Mouse (Mus musculus): Measurements from ENCODE around the gene Larp6. TPM values are rescaled to one million over a fixed set of nuclear protein-coding genes. Genes with fewer than 3 reads are reported as not detected.

The Larp6 gene
- 0.44 and 0.92 TPM in 2 replicates for polyA plus RNA-seq (2012; ENCODE audit: insufficient read depth, insufficient read length, missing spikeins)

DNA sequence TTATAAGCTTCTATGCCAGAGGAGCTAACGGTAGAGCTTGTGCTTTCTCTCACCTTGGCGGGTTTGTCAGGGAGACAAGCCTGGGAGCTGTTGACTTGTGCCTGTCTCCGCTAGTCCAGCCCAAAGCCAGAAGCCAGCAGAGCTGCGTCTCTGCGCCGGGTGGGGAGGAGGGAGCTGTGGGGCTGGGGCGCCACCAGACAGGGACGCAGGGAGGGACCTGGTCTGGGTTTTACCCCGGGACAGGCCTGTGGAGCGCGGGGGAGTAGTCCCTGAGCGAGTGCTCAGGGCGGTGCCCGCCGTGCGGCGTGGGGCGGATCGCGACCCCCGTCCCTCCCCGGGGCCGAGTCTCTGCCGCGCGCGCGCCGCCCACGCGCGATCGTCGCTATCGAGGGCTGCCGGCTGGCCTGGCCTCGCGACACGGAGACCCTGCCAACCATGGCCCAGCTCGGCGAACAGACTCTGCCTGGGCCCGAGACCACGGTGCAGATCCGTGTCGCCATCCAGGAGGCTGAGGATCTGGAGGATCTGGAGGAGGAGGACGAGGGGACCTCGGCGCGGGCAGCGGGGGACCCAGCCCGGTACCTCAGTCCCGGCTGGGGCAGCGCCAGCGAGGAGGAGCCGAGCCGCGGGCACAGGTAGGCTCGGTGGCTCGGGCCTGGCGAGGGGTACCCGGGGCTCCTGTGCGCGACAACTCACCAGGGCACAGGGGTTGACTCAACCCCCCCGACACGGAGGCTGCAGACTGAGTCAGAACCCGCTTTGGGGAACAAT lies at the start of gene Larp6:
Larp6 (plus strand) TSS at position 219 of the 771 bp plus-strand sequence.
- Histone ChIP-seq H3K4me3 (ENCODE audit: insufficient read depth, low read depth, low read length) (peak within 1 kb of the TSS; percentile 61), H3K4me1 (ENCODE audit: control insufficient read depth, insufficient read depth, insufficient read length, low read length) (no peaks in the 10 kb centered on the region), H3K27ac (replicated peaks; ENCODE audit: low read depth, low read length) (0 out of 2 replicates have a peak within 1 kb of the TSS, but pooled peaks have one; percentile 17)

GRCm38 (mm10) chr9:60664385-60664784 lies 48.4 kb upstream of the Larp6 start:
- Histone ChIP-seq H3K4me1 (ENCODE audit: control insufficient read depth, insufficient read depth, insufficient read length, low read length) (peaks cover 5% of the 10 kb centered on the region), H3K27ac (replicated peaks; ENCODE audit: low read depth, low read length) (peak overlapping the region; percentile 61), H3K4me3 (ENCODE audit: insufficient read depth, low read depth, low read length) (no peak overlapping the region)

DNA sequence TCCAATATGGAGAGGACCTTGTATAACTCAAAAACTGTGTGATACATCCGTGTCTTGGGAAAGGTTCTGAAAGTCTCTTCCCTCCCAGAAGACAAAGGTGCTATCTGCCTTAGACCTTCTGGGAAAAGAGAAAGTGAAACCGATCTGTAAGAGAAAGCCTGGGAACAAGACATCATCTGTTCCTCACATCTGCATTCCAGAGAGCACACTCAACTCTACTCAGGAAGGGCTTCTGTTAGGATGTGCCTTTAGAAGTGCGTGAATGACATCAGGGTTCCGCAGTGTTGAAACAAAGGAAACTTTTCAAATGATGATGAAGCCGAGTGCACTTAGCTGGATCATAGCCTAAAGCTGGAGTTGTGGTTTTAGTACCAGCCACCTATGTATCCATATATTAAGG lies 47.9 kb upstream of the Larp6 start:
- H3K4me3 ChIP-seq (ENCODE audit: insufficient read depth, low read depth, low read length): no peak overlapping the region
- H3K4me1 ChIP-seq (ENCODE audit: control insufficient read depth, insufficient read depth, insufficient read length, low read length): peaks cover 5% of the 10 kb centered on the region
- peak overlapping the region; percentile 61 for H3K27ac ChIP-seq (replicated peaks; ENCODE audit: low read depth, low read length)

DNA sequence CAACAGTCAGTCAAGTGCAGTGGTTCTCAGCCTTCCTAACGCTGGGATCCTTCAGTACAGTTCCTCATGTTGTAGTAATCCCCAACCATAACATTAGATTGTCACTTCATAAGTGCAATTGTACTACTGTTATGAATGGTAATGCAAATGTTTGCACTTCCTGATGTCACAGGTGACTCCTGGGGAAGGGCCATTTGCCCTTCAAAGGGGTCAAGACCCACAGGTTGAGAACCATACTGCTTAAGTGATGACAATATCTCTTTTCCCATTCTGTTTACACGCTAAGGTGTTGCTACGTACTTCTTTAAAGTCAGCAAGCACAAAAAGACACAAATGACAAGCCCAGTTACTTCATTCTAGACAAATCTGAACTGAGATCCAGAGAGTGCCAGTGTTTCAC lies 47.3 kb upstream of the Larp6 start:
- peaks cover 5% of the 10 kb centered on the region for H3K4me1 ChIP-seq (ENCODE audit: control insufficient read depth, insufficient read depth, insufficient read length, low read length)
- peak overlapping the region; percentile 48 for H3K27ac ChIP-seq (replicated peaks; ENCODE audit: low read depth, low read length)
- H3K4me3 ChIP-seq (ENCODE audit: insufficient read depth, low read depth, low read length): no peak overlapping the region

- H3K27ac ChIP-seq (replicated peaks; ENCODE audit: low read depth, low read length): no peak overlapping the region
- H3K4me1 ChIP-seq (ENCODE audit: control insufficient read depth, insufficient read depth, insufficient read length, low read length): peaks cover 5% of the 10 kb centered on the region
- H3K4me3 ChIP-seq (ENCODE audit: insufficient read depth, low read depth, low read length): no peak overlapping the region
These were observed 43.9 kb upstream of the Larp6 start for GRCm38 (mm10) chr9:60668886-60669285.

- H3K4me1 ChIP-seq (ENCODE audit: control insufficient read depth, insufficient read depth, insufficient read length, low read length): no peaks in the 10 kb centered on the region
- no peak overlapping the region for H3K4me3 ChIP-seq (ENCODE audit: insufficient read depth, low read depth, low read length)
- no peak overlapping the region for H3K27ac ChIP-seq (replicated peaks; ENCODE audit: low read depth, low read length)
These were observed 40.2 kb upstream of the Larp6 start for GRCm38 (mm10) chr9:60672568-60672967.

DNA sequence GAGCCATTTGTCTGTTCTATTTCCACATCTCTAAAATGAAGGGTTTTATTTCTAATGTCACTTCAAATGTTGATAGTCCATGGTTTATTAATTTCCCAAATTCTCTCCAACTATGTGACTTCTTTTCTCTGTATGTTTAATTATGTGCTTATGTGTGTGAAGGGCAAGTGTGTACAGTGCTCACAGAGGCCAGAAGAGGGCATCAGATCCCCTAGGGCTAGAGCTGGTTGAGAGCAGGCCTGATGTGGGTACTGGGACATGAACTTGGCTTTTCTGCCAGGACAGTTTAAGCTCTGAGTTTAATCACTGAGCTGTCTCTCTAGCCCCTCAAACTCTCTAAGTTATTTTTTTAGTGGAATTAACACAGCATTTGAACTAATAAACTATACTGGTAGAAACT lies 38.0 kb upstream of the Larp6 start:
- Histone ChIP-seq H3K4me1 (ENCODE audit: control insufficient read depth, insufficient read depth, insufficient read length, low read length) (no peaks in the 10 kb centered on the region), H3K4me3 (ENCODE audit: insufficient read depth, low read depth, low read length) (no peak overlapping the region), H3K27ac (replicated peaks; ENCODE audit: low read depth, low read length) (no peak overlapping the region)

DNA sequence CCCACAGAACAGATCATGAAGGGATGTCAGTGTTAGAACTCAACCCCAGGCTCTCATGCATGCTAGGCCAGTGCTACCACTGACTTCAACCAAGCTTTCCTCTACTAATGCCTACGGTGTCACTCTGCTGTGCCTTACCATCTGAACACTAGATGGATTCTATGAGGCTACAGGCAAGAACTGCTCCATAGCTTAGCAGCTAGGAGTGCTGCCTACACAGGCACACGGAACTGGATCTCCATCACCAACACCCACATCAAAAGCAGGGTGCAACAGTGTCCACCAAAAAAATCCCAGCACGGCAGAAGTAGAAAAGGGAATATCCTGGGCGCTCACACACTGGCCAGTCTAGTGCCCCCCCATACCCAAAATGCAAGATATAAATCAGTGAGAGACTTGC lies 36.4 kb upstream of the Larp6 start:
- H3K4me1 ChIP-seq (ENCODE audit: control insufficient read depth, insufficient read depth, insufficient read length, low read length): no peaks in the 10 kb centered on the region
- no peak overlapping the region for H3K4me3 ChIP-seq (ENCODE audit: insufficient read depth, low read depth, low read length)
- no peak overlapping the region for H3K27ac ChIP-seq (replicated peaks; ENCODE audit: low read depth, low read length)

DNA sequence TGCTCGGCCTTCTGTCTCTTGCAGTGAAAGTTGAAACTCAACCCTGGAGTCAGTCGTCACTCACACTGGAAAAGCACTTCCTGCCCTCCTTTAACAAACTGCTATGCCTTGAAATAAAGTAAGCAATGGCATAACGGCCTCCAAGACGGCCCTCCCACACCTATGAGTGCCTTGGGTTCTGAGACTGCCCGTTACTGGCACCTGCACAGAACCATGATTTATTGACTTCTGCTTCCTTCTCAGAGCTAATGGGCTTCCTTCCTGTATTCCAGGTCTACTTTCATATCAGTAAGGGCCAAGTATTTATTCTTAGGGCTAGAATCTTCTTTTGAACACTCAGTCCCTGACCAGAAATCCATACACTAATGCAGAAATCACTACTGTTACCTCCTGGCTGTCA lies 33.9 kb upstream of the Larp6 start:
- H3K4me3 ChIP-seq (ENCODE audit: insufficient read depth, low read depth, low read length): no peak overlapping the region
- no peak overlapping the region for H3K27ac ChIP-seq (replicated peaks; ENCODE audit: low read depth, low read length)

GRCm38 (mm10) chr9:60681005-60681404 lies 31.8 kb upstream of the Larp6 start:
- Histone ChIP-seq H3K4me1 (ENCODE audit: control insufficient read depth, insufficient read depth, insufficient read length, low read length) (no peaks in the 10 kb centered on the region), H3K4me3 (ENCODE audit: insufficient read depth, low read depth, low read length) (no peak overlapping the region), H3K27ac (replicated peaks; ENCODE audit: low read depth, low read length) (no peak overlapping the region)

More for the DNA sequence above, 33.9 kb upstream of the Larp6 start:
- H3K4me1 ChIP-seq (ENCODE audit: control insufficient read depth, insufficient read depth, insufficient read length, low read length): no peaks in the 10 kb centered on the region

- Histone ChIP-seq H3K4me3 (ENCODE audit: insufficient read depth, low read depth, low read length) (no peak overlapping the region), H3K27ac (replicated peaks; ENCODE audit: low read depth, low read length) (no peak overlapping the region)
These were observed 30.0 kb upstream of the Larp6 start for GRCm38 (mm10) chr9:60682753-60683152.

GRCm38 (mm10) chr9:60687415-60687814 lies 25.4 kb upstream of the Larp6 start:
- Histone ChIP-seq H3K27ac (replicated peaks; ENCODE audit: low read depth, low read length) (peak overlapping the region; percentile 81), H3K4me3 (ENCODE audit: insufficient read depth, low read depth, low read length) (peak overlapping the region; percentile 65), H3K4me1 (ENCODE audit: control insufficient read depth, insufficient read depth, insufficient read length, low read length) (no peaks in the 10 kb centered on the region)

More at GRCm38 (mm10) chr9:60682753-60683152, 30.0 kb upstream of the Larp6 start:
- H3K4me1 ChIP-seq (ENCODE audit: control insufficient read depth, insufficient read depth, insufficient read length, low read length): no peaks in the 10 kb centered on the region

DNA sequence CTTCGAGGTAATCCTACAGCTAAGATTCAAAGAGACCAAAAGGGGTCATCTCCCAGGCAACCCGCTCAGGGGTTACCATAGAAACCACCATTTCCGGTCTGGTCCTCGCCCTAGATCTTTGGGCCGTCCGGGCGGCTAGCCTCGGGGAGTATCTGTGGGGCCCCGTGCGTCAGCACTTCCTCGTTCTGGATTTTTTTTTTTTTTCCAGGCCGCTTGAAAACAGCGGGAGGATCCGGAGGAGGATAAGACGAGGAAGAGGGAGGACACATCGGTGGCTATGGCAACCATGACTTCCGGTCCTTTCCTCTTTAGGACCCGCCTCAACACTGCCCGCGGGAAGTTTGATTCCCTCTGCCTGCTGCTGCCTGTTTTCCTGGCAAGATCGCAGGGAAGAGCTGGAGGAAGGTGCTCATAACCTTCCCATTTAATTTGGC lies 24.9 kb upstream of the Larp6 start, which contains the start of gene Lrrc49:
Lrrc49 (minus strand) TSS at position 268 of the 434 bp plus-strand sequence.
- no peaks in the 10 kb centered on the region for H3K4me1 ChIP-seq (ENCODE audit: control insufficient read depth, insufficient read depth, insufficient read length, low read length)
- H3K27ac ChIP-seq (replicated peaks; ENCODE audit: low read depth, low read length): peak within 1 kb of the TSS; percentile 81
- peak within 1 kb of the TSS; percentile 65 for H3K4me3 ChIP-seq (ENCODE audit: insufficient read depth, low read depth, low read length)

DNA sequence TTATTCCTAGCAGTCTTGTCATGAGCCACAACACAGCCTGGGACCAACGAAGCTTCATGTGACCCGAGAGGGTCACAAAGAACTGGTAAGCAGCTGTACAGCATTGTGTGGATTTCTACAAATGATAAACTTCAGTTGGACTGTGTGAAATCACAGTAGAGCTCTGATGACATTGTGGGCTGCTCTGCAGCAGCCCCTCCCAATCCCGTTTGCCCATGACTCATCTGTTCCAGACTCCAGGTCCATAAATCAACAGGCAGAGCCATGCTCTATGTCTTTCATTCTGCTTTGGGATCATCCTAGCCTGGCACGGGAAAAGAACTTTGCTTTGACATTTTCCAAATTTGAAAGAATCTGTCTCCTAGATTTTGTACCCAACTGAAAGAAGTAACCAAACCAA lies 20.2 kb upstream of the Larp6 start:
- H3K4me1 ChIP-seq (ENCODE audit: control insufficient read depth, insufficient read depth, insufficient read length, low read length): no peaks in the 10 kb centered on the region
- H3K4me3 ChIP-seq (ENCODE audit: insufficient read depth, low read depth, low read length): no peak overlapping the region
- no peak overlapping the region for H3K27ac ChIP-seq (replicated peaks; ENCODE audit: low read depth, low read length)

DNA sequence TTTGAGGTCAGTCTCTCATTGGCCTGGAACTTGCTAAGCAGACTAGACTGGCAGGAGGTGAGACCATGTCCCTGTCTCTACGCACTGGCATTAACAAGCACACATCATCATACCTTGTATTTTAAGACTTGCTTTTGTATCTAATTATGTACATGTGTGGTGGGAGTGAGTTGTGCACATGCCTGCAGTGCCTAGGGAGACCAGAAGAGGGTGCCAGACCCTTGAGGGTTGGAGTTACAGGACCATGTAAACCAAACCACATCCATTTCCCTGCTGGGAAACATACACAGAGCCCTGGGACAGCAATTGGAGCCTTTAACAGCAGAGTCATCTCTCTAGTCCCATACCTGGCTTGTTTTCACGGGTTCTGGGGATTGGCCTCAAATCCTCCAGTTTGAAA lies 18.8 kb upstream of the Larp6 start:
- H3K4me1 ChIP-seq (ENCODE audit: control insufficient read depth, insufficient read depth, insufficient read length, low read length): no peaks in the 10 kb centered on the region
- no peak overlapping the region for H3K27ac ChIP-seq (replicated peaks; ENCODE audit: low read depth, low read length)
- no peak overlapping the region for H3K4me3 ChIP-seq (ENCODE audit: insufficient read depth, low read depth, low read length)

All from brown adipose tissue, adult 24 weeks (tissue).